Mouse (Mus musculus) hindbrain, embryonic 14.5 days (tissue): ENCODE results near the gene Grsf1. TPM values are rescaled to one million over a fixed set of nuclear protein-coding genes. Genes with fewer than 3 reads are reported as not detected.
A peak's percentile ranks its signal among the peaks of the same experiment; 100 is the strongest.

Source experiments
- ATAC-seq: fragments of 200-750 bp; cut with Nextera tagmentation; 2 replicates; pipeline ENCODE4 v1.8.0; 2017; ENCODE audit warnings: moderate number of reproducible peaks, mild to moderate bottlenecking, moderate TSS enrichment, moderate library complexity; ENCODE audit not compliant: low FRiP score
- DNase-seq: peaks from one replicate; pipeline ENCODE4 v3.0.0-alpha.2; 2015; ENCODE audit warnings: low spot score
- H3K27ac ChIP-seq: fragments of 300-500 bp; sonication (generic); 2 replicates; pipeline ENCODE4 v1.5.1; 2014; ENCODE audit warnings: mild to moderate bottlenecking, moderate library complexity
- H3K27me3 ChIP-seq: fragments of 300-500 bp; sonication (generic); 2 replicates; pipeline ENCODE4 v1.6.1; 2014; ENCODE audit warnings: mild to moderate bottlenecking, low read length, mixed read lengths; ENCODE audit not compliant: control insufficient read depth, insufficient read depth
- H3K36me3 ChIP-seq: fragments of 300-500 bp; sonication (generic); replicated peaks from 2 replicates; pipeline ENCODE4 v1.6.1; 2014; ENCODE audit not compliant: control insufficient read depth, insufficient read depth
- H3K4me1 ChIP-seq: fragments of 300-500 bp; sonication (generic); replicated peaks from 2 replicates; pipeline ENCODE4 v1.6.1; 2014; ENCODE audit warnings: antibody characterized with exemption, low read length, mixed read lengths; ENCODE audit not compliant: control insufficient read depth, insufficient read depth
- H3K4me2 ChIP-seq: fragments of 300-500 bp; sonication (generic); replicated peaks from 2 replicates; pipeline ENCODE4 v1.6.1; 2014; ENCODE audit warnings: mild to moderate bottlenecking, moderate library complexity
- H3K4me3 ChIP-seq: fragments of 300-500 bp; sonication (generic); replicated peaks from 2 replicates; pipeline ENCODE4 v1.5.1; 2014; ENCODE audit warnings: mild to moderate bottlenecking, low read length
- H3K9ac ChIP-seq: fragments of 300-500 bp; sonication (generic); 2 replicates; pipeline ENCODE4 v1.6.1; 2014
- H3K9me3 ChIP-seq: fragments of 300-500 bp; sonication (generic); 2 replicates; pipeline ENCODE4 v1.6.1; 2016; ENCODE audit warnings: low read length; ENCODE audit not compliant: control insufficient read depth
- WGBS: fragments of 180-500 bp; shearing (Covaris S2); extraction: QIAGEN DNeasy Blood & Tissue Kit; methylation state at CpG from one replicate; pipeline ENCODE4 v1.1.7; 2014; 5-methylcytosine and 5-hydroxymethylcytosine counted together
- polyA plus RNA-seq: library from polyadenylated mRNA; unstranded; fragments of >200 nt; fragmentation: Nextera tagmentation; extraction: Ambion mirVana; gene quantifications from 2 replicates; pipeline ENCODE4 v1.2.1, GENCODE M21; 2014

The Grsf1 gene
- polyA plus RNA-seq, 1 experiment from 2014 or later = 68.5 TPM

GRCm38 (mm10) chr5:88690681-88691505, 14.9 kb upstream of the Grsf1 start:
- Histone ChIP-seq H3K27ac (no peak overlapping the region), H3K27me3 (no peaks in the 10 kb centered on the region), H3K9ac (no peak overlapping the region), H3K4me3 (no peak overlapping the region), H3K9me3 (no peaks in the 10 kb centered on the region), H3K4me2 (no peak overlapping the region), H3K4me1 (no peaks in the 10 kb centered on the region), H3K36me3 (no peaks in the 10 kb centered on the region)
- DNase-seq (no peak), ATAC-seq (no peak)
- WGBS = 81% methylated on average over 10 of the region's 10 CpGs

GRCm38 (mm10) chr5:88689279-88689938, 13.4 kb upstream of the Grsf1 start:
- WGBS = 79% methylated on average over 3 of the region's 3 CpGs
- H3K9ac ChIP-seq = no peak overlapping the region
- H3K27me3 ChIP-seq = no peaks in the 10 kb centered on the region
- H3K4me3 ChIP-seq = no peak overlapping the region
- H3K4me1 ChIP-seq = no peaks in the 10 kb centered on the region
- DNase-seq (peak; percentile 71), ATAC-seq (peak; percentile 46; the same call in 1 of the 2 replicates)
- H3K36me3 ChIP-seq = no peaks in the 10 kb centered on the region
- no peak overlapping the region for H3K4me2 ChIP-seq
- H3K27ac ChIP-seq = no peak overlapping the region
- H3K9me3 ChIP-seq = no peaks in the 10 kb centered on the region

- ATAC-seq = no peak
- DNase-seq = no peak
- WGBS = 88% methylated on average over 15 of the region's 15 CpGs
Measured at GRCm38 (mm10) chr5:88688583-88689187, 12.7 kb upstream of the Grsf1 start.

DNA sequence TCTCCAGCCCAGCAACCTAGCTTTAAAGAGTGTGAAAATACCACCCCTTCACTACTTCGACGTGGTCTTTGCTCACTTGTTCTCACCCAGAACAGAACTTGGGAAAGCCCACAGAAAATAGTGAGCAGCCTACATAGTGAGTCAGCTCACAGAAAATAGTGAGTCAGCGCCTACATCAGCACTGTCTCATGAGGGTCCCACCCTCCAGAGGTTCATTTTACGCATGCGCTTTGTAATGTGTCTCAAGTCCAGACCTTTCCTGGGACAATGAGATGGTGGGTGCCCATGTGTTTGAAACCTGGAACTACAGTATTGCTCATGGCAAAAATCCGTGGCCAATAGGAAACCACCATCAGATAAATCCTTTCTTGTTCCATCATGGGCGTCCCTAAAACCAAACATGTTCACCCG, 12.0 kb upstream of the Grsf1 start:
- H3K27me3 ChIP-seq = no peaks in the 10 kb centered on the region
- ATAC-seq = no peak
- no peaks in the 10 kb centered on the region for H3K4me1 ChIP-seq
- no peak overlapping the region for H3K27ac ChIP-seq
- WGBS = 89% methylated on average over 8 of the region's 8 CpGs
- no peaks in the 10 kb centered on the region for H3K36me3 ChIP-seq
- no peak overlapping the region for H3K9ac ChIP-seq
- H3K9me3 ChIP-seq = no peaks in the 10 kb centered on the region
- H3K4me2 ChIP-seq = no peak overlapping the region
- no peak overlapping the region for H3K4me3 ChIP-seq
- DNase-seq = no peak

More at GRCm38 (mm10) chr5:88688583-88689187, 12.7 kb upstream of the Grsf1 start:
- Histone ChIP-seq H3K9ac (no peak overlapping the region), H3K4me3 (no peak overlapping the region), H3K4me1 (no peaks in the 10 kb centered on the region), H3K4me2 (no peak overlapping the region), H3K27ac (no peak overlapping the region), H3K36me3 (no peaks in the 10 kb centered on the region), H3K27me3 (no peaks in the 10 kb centered on the region), H3K9me3 (no peaks in the 10 kb centered on the region)

DNA sequence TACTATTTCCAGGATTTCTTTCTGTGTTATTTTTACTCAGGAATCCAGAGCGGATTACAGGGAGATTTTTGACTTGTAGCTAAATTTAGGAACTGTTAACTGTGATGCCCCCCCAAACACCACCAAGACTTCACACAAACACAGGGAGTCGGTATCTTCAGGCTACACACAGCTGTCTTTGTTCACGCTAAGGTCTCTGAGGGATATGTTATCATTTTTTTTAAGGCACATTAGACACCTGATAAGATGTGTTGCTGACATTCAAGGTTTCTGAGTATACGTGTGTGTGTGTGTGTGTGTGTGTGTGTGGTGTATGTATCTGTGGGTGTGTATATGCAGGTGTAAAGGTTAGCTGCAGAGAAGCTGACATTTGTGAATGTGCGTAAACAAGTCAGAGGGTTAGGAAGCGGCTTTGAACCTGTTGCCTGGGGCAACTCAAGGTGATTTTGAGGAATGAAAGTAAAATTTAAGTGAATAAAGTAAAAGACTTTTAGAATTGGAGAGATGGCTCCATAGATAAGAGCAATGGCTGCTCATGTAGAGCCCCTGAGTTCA, 9.9 kb upstream of the Grsf1 start:
- WGBS = 79% methylated on average over 6 of the region's 6 CpGs
- DNase-seq (no peak), ATAC-seq (no peak)
- Histone ChIP-seq H3K27ac (no peak overlapping the region), H3K9me3 (no peaks in the 10 kb centered on the region), H3K36me3 (no peaks in the 10 kb centered on the region), H3K27me3 (no peaks in the 10 kb centered on the region), H3K4me2 (no peak overlapping the region), H3K4me1 (no peaks in the 10 kb centered on the region), H3K4me3 (no peak overlapping the region), H3K9ac (no peak overlapping the region)

- no peaks in the 10 kb centered on the region for H3K4me1 ChIP-seq
- 10% methylated on average over 6 of the region's 6 CpGs for WGBS
- H3K9ac ChIP-seq = no peak overlapping the region
- H3K4me2 ChIP-seq = no peak overlapping the region
- no peaks in the 10 kb centered on the region for H3K27me3 ChIP-seq
- no peak for DNase-seq
- H3K27ac ChIP-seq = no peak overlapping the region
- H3K4me3 ChIP-seq = no peak overlapping the region
- H3K36me3 ChIP-seq = no peaks in the 10 kb centered on the region
- H3K9me3 ChIP-seq = no peaks in the 10 kb centered on the region
- ATAC-seq = no peak
Measured at GRCm38 (mm10) chr5:88685306-88685705, 9.3 kb upstream of the Grsf1 start.

GRCm38 (mm10) chr5:88684226-88684625, 8.3 kb upstream of the Grsf1 start:
- WGBS = 38% methylated on average over 3 of the region's 3 CpGs
- Histone ChIP-seq H3K9ac (no peak overlapping the region), H3K4me3 (no peak overlapping the region), H3K4me1 (no peaks in the 10 kb centered on the region), H3K9me3 (no peaks in the 10 kb centered on the region), H3K27ac (no peak overlapping the region), H3K36me3 (no peaks in the 10 kb centered on the region), H3K4me2 (no peak overlapping the region), H3K27me3 (no peaks in the 10 kb centered on the region)
- DNase-seq = no peak
- ATAC-seq = no peak

DNA sequence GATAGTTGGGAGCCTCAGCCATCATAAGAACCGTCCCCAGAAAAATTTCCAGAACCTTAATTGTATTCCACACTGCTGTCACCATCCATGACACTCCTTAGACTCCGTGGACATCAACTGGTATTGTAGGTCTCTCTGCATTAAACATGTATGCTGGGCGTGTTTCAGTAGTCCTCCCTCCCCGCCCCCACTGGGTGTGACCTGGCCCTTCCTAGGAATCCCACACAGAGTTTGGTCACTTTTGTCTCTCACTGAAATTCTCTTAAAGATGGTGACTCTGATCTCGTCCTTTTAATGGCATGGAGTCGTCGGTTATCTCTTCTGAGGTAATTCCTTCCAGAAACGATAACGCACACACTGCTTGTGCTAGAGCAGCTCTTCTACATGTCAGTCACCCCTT, 7.7 kb upstream of the Grsf1 start:
- H3K27me3 ChIP-seq = no peaks in the 10 kb centered on the region
- WGBS = 90% methylated on average over 9 of the region's 9 CpGs
- H3K9ac ChIP-seq = no peak overlapping the region
- no peak overlapping the region for H3K27ac ChIP-seq
- H3K36me3 ChIP-seq = no peaks in the 10 kb centered on the region
- H3K4me1 ChIP-seq = no peaks in the 10 kb centered on the region
- H3K4me3 ChIP-seq = no peak overlapping the region
- ATAC-seq (no peak), DNase-seq (no peak)
- H3K4me2 ChIP-seq = no peak overlapping the region
- H3K9me3 ChIP-seq = no peaks in the 10 kb centered on the region

- Histone ChIP-seq H3K4me3 (no peak overlapping the region), H3K27me3 (no peaks in the 10 kb centered on the region), H3K9ac (no peak overlapping the region), H3K4me1 (peaks cover 3% of the 10 kb centered on the region; the same call in 1 of the 2 replicates), H3K4me2 (no peak overlapping the region), H3K9me3 (no peaks in the 10 kb centered on the region), H3K36me3 (no peaks in the 10 kb centered on the region), H3K27ac (no peak overlapping the region)
- no peak for ATAC-seq
- no peak for DNase-seq
- 92% methylated on average over 6 of the region's 6 CpGs for WGBS
Measured at GRCm38 (mm10) chr5:88680567-88680966, 4.6 kb upstream of the Grsf1 start.
